ENCODE assay signal across 14 mouse cellular contexts in genomic region chrX:127554001-127554400, GRCm38 (mm10).
"Had no signal": no experiment of that assay in that cellular context is flagged by ENCODE, and none has a peak within 500 bp of the region (broad histone marks: within the 10 kb centered on the region; RNA-seq: fewer than 3 reads in every experiment).

No protein-coding gene starts in this region.

- H3K4me1 ChIP-seq: limb, embryonic 15.5 days; liver, embryonic 12.5 days; neural tube, embryonic 15.5 days had no signal

- DNase-seq: kidney, postnatal 10 days; kidney, postnatal 4 days; lung, embryonic 14.5 days; lung, postnatal 10 days; lung, postnatal 4 days; right cerebral cortex, adult 18-20 months; right cerebral cortex, postnatal 25 days; thymus, postnatal 36 days had no signal

- H3K27ac ChIP-seq: layer of hippocampus, adult 2 months; limb, embryonic 15.5 days; liver, embryonic 12.5 days; neural tube, embryonic 15.5 days had no signal

- H3K9ac ChIP-seq: limb, embryonic 15.5 days; liver, embryonic 12.5 days; lung, embryonic 14.5 days; neural tube, embryonic 15.5 days had no signal

- H3K4me3 ChIP-seq: layer of hippocampus, adult 2 months; limb, embryonic 15.5 days; liver, embryonic 12.5 days; myocyte; neural tube, embryonic 15.5 days had no signal

- H3K27me3 ChIP-seq: limb, embryonic 15.5 days; liver, embryonic 12.5 days; neural tube, embryonic 15.5 days had no signal

- H3K4me2 ChIP-seq: limb, embryonic 15.5 days; liver, embryonic 12.5 days; lung, embryonic 14.5 days; midbrain, embryonic 11.5 days; neural tube, embryonic 15.5 days had no signal

- H3K9me3 ChIP-seq: limb, embryonic 15.5 days; liver, embryonic 12.5 days; neural tube, embryonic 15.5 days had no signal

- ATAC-seq: liver, embryonic 12.5 days had no signal

- H3K36me3 ChIP-seq: limb, embryonic 15.5 days; liver, embryonic 12.5 days; neural tube, embryonic 15.5 days had no signal
